Mouse (Mus musculus) testis, postnatal 10 days (tissue): Measurements from ENCODE around the gene Kidins220.
A peak's percentile ranks its signal among the peaks of the same experiment; 100 is the strongest.

Experiments
- DNase-seq: peaks from one replicate; pipeline ENCODE4 v3.0.0; 2021; ENCODE audit warnings: low spot score

Kidins220 gene

GRCm38 (mm10) chr12:25026308-25026707 is 51.6 kb downstream of the Kidins220 start:
- DNase-seq, result no peak

- peak; percentile 76 for DNase-seq
Observed at GRCm38 (mm10) chr12:25027416-25027815, 52.7 kb downstream of the Kidins220 start.

GRCm38 (mm10) chr12:25033662-25034337 is 59.1 kb downstream of the Kidins220 start:
- no peak for DNase-seq

- no peak for DNase-seq
Observed at GRCm38 (mm10) chr12:25034338-25034953, 59.7 kb downstream of the Kidins220 start.

- no peak for DNase-seq
Observed at GRCm38 (mm10) chr12:25036024-25036423, 61.3 kb downstream of the Kidins220 start.

GRCm38 (mm10) chr12:25037222-25037621 is 62.5 kb downstream of the Kidins220 start:
- no peak for DNase-seq

- DNase-seq, result no peak
Observed at GRCm38 (mm10) chr12:25037681-25038472, 63.2 kb downstream of the Kidins220 start.

GRCm38 (mm10) chr12:25044056-25044455 is 69.3 kb downstream of the Kidins220 start:
- DNase-seq, result no peak

- DNase-seq, result no peak
Observed at GRCm38 (mm10) chr12:25044579-25044978, 69.9 kb downstream of the Kidins220 start.

GRCm38 (mm10) chr12:25049253-25049652 is 74.5 kb downstream of the Kidins220 start:
- DNase-seq, result no peak

- no peak for DNase-seq
Observed at GRCm38 (mm10) chr12:25054511-25054910, 79.8 kb downstream of the Kidins220 start.

- DNase-seq, result no peak
Observed at GRCm38 (mm10) chr12:25054963-25055362, 80.2 kb downstream of the Kidins220 start.

- peak; percentile 38 for DNase-seq
Observed at GRCm38 (mm10) chr12:25059487-25060200, 84.9 kb downstream of the Kidins220 start.

- peak; percentile 38 for DNase-seq
Observed at GRCm38 (mm10) chr12:25060901-25061300, 86.2 kb downstream of the Kidins220 start.

GRCm38 (mm10) chr12:25062264-25062663 is 87.5 kb downstream of the Kidins220 start:
- peak; percentile 22 for DNase-seq

- no peak for DNase-seq
Observed at GRCm38 (mm10) chr12:25073374-25073773, 98.6 kb downstream of the Kidins220 start.

- no peak for DNase-seq
Observed at GRCm38 (mm10) chr12:25074344-25074743, 99.6 kb downstream of the Kidins220 start.

GRCm38 (mm10) chr12:25083260-25084178 is 108.8 kb downstream of the Kidins220 start:
- DNase-seq, result no peak

- no peak for DNase-seq
Observed at GRCm38 (mm10) chr12:25086966-25087365, 112.2 kb downstream of the Kidins220 start.

GRCm38 (mm10) chr12:25089433-25089832 is 114.7 kb downstream of the Kidins220 start:
- DNase-seq, result no peak
